Mouse (Mus musculus) heart, postnatal 0 days (tissue): ENCODE data around the gene Kctd6. TPM values are rescaled to one million over a fixed set of nuclear protein-coding genes. Genes with fewer than 3 reads are reported as not detected.

Experiments used
- ATAC-seq: fragments of 200-750 bp; cut with Nextera tagmentation; 2 replicates; pipeline ENCODE4 v1.8.0; 2017; ENCODE audit warnings: low read depth, moderate number of reproducible peaks, moderate library complexity; ENCODE audit not compliant: insufficient read depth
- DNase-seq: peaks from one replicate; pipeline ENCODE4 v3.0.0-alpha.2; 2016; ENCODE audit warnings: low spot score
- H3K27ac ChIP-seq: fragments of 300-500 bp; sonication (generic); 2 replicates; pipeline ENCODE4 v1.5.1; 2014; ENCODE audit warnings: low read depth, mild to moderate bottlenecking
- H3K27me3 ChIP-seq: fragments of 300-500 bp; sonication (generic); 2 replicates; pipeline ENCODE4 v1.6.1; 2014; ENCODE audit warnings: low read length, mixed read lengths; ENCODE audit not compliant: control insufficient read depth, insufficient read depth
- H3K36me3 ChIP-seq: fragments of 300-500 bp; sonication (generic); replicated peaks from 2 replicates; pipeline ENCODE4 v1.6.1; 2014; ENCODE audit warnings: low read length, mixed read lengths; ENCODE audit not compliant: control insufficient read depth, insufficient read depth
- H3K4me1 ChIP-seq: fragments of 300-500 bp; sonication (generic); 2 replicates; pipeline ENCODE4 v1.6.1; 2014; ENCODE audit warnings: antibody characterized with exemption; ENCODE audit not compliant: control insufficient read depth, insufficient read depth
- H3K4me2 ChIP-seq: fragments of 300-500 bp; sonication (generic); 2 replicates; pipeline ENCODE4 v1.6.1; 2014; ENCODE audit warnings: low read depth, mild to moderate bottlenecking, low read length, moderate library complexity
- H3K4me3 ChIP-seq: fragments of 300-500 bp; sonication (generic); 2 replicates; pipeline ENCODE4 v1.5.1; 2014; ENCODE audit warnings: low read depth, low read length
- H3K9ac ChIP-seq: fragments of 300-500 bp; sonication (generic); replicated peaks from 2 replicates; pipeline ENCODE4 v1.6.1; 2014; ENCODE audit warnings: low read depth, low read length, mixed read lengths
- H3K9me3 ChIP-seq: fragments of 300-500 bp; sonication (generic); replicated peaks from 2 replicates; pipeline ENCODE4 v1.6.1; 2016; ENCODE audit warnings: low read length; ENCODE audit not compliant: control insufficient read depth
- CTCF ChIP-seq: IDR thresholded peaks from 2 replicates; pipeline ENCODE4 v1.5.1; 2016; ENCODE audit warnings: antibody characterized with exemption, control low read depth, low read depth
- EP300 ChIP-seq: IDR thresholded peaks from 2 replicates; pipeline ENCODE4 v1.6.1; 2016; ENCODE audit warnings: antibody characterized with exemption, low read depth
- WGBS: fragments of 180-500 bp; shearing (Covaris S2); extraction: QIAGEN DNeasy Blood & Tissue Kit; methylation state at CpG from one replicate; pipeline ENCODE4 v1.1.7; 2014; 5-methylcytosine and 5-hydroxymethylcytosine counted together
- polyA plus RNA-seq: library from polyadenylated mRNA; unstranded; fragments of >200 nt; fragmentation: Nextera tagmentation; extraction: Ambion mirVana; gene quantifications from 2 replicates; pipeline ENCODE4 v1.2.1, GENCODE M21; 2015
- total RNA-seq: library from RNA; depleted of rRNA; stranded (reverse); fragments of >200 nt; gene quantifications from 2 replicates; pipeline ENCODE4 v1.2.3, GENCODE M21; 2014; ENCODE audit warnings: low replicate concordance

Kctd6 gene
- total and polyA plus RNA-seq, 2 experiments from 2014 or later, result 7.9 to 12.6 TPM

DNA sequence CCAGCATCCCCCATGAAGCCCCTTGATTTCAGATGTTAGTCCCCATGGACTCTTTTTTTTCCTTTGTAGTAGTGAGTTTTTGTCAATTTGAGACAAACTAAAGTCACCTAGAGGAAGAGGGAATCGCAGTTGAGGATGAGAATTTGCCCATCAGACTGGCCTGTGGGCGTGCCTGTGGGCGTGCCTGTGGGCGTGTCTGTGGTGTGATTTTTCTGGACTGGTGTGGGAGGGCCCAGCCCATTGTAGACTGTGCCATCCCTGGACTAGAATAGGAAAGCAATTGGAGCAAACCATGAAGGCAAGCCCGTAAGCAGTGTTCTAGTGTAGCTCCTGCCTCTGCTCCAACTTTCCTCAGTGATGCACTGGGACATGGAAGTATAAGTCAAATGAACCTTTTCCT, 37.7 kb upstream of the Kctd6 start:
- Histone ChIP-seq H3K27ac (no peak overlapping the region), H3K27me3 (no peaks in the 10 kb centered on the region), H3K36me3 (no peaks in the 10 kb centered on the region), H3K9ac (no peak overlapping the region), H3K4me2 (no peak overlapping the region), H3K4me1 (peaks cover 7% of the 10 kb centered on the region; the same call in 1 of the 2 replicates), H3K4me3 (no peak overlapping the region), H3K9me3 (no peaks in the 10 kb centered on the region)
- WGBS, result 64% methylated on average over 5 of the region's 5 CpGs
- DNase-seq (no peak), ATAC-seq (no peak)
- TF ChIP-seq EP300 (no peak), CTCF (no peak)

DNA sequence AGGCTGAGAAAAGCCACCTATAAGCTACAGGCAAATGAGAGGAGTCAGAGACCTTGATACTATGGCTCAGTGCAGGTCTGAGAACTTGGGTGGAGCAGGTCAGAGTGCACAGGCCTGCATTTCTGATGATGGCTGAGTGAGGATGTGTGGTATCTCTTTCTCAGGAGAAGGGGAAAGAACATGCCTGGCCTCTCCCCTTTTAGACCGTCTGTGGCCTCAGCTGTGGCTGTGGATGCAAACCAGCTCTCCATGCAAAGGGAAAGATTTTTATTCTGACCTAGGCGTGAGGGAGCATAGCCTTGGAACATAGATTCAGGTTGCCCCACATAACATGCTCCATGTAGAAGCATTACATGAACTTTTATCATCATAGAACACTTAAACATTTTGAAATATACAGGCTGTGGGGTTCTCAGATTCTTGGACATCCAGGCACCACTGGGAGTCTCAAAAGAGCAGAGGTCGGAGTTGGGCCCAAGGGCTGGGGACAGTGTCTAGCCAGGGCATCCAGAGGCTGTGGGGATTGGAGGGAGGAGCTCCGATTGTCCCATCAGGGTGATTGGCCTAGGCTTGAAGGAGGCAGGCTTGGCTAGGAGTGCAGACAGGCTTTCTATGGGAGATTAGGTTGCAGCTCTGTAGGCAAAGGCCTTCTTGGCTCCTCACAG, 33.4 kb upstream of the Kctd6 start:
- Histone ChIP-seq H3K9me3 (no peaks in the 10 kb centered on the region; the same call in 1 of the 2 replicates), H3K4me3 (no peak overlapping the region), H3K36me3 (no peaks in the 10 kb centered on the region), H3K9ac (no peak overlapping the region), H3K4me1 (no peaks in the 10 kb centered on the region), H3K27me3 (no peaks in the 10 kb centered on the region), H3K4me2 (no peak overlapping the region), H3K27ac (no peak overlapping the region)
- WGBS, result 62% methylated on average over 4 of the region's 4 CpGs
- DNase-seq, result no peak
- no peak for ATAC-seq
- no peak for TF ChIP-seq CTCF
- TF ChIP-seq EP300, result no peak

DNA sequence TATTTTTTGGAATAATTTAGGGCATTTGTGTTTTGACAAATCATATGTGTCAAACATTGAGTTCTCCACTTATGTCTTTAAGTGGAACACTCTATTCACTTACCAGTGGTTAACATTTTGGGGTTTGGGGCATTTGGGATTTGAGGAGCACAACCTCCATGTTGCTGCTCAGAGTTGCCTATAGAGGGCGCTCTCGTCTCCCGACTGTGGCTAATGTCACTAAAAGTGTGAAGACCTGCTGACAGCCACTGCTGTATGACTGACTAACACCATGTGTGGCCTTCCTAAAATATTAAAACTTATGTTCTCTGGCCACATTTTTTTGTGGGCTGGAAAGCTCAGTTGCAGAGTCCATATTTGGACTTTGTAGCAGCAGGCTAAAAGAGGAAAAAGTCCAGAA, 30.6 kb upstream of the Kctd6 start:
- Histone ChIP-seq H3K9me3 (no peaks in the 10 kb centered on the region; the same call in 1 of the 2 replicates), H3K4me2 (no peak overlapping the region), H3K27ac (no peak overlapping the region), H3K27me3 (no peaks in the 10 kb centered on the region), H3K4me1 (no peaks in the 10 kb centered on the region), H3K36me3 (no peaks in the 10 kb centered on the region), H3K4me3 (no peak overlapping the region), H3K9ac (no peak overlapping the region)
- peak; percentile 22 for TF ChIP-seq CTCF
- no peak for TF ChIP-seq EP300
- ATAC-seq, result no peak
- WGBS, result 63% methylated on average over 3 of the region's 3 CpGs
- DNase-seq, result no peak

DNA sequence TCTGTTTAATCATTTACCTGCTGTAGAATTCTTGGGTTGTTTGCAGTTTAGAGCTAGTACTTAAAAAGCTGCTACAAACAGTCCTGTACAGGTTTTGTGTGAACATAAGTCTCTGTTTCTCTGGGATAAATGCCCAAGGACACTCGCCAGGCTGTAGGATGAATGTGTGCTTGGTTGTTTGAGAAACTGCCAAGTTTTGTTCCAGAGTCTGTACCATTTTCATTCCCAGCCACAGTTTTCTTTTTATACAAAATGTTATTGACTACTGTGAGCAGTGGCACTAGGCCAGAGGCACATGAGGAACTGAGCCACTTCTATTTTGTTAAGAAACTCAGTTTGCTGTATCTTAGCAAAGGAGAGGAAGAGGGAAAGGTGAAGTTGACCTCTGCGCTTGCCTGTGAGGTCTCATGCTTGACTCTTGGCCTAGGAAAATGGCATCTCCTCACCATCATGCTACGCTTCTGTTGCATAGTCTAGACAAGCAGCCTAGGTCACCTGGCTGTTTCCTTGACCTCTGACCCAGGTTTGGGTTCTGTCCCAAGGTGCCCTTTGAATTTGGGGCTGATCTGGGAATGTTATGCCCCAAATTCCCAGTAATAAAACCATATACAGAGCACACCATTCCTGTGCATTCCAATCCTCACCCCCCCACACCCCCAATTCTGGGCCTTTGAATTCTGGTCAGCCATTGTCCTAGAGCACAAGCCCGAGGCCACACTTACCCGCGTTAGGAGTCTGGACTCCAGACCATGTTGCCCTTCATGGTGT, 27.5 kb upstream of the Kctd6 start:
- Histone ChIP-seq H3K9me3 (no peaks in the 10 kb centered on the region; the same call in 1 of the 2 replicates), H3K4me1 (no peaks in the 10 kb centered on the region), H3K27ac (no peak overlapping the region), H3K36me3 (no peaks in the 10 kb centered on the region), H3K4me2 (no peak overlapping the region), H3K4me3 (no peak overlapping the region), H3K9ac (no peak overlapping the region), H3K27me3 (no peaks in the 10 kb centered on the region)
- 85% methylated on average over 6 of the region's 6 CpGs for WGBS
- no peak for DNase-seq
- ATAC-seq, result no peak
- TF ChIP-seq EP300, result no peak
- no peak for TF ChIP-seq CTCF

DNA sequence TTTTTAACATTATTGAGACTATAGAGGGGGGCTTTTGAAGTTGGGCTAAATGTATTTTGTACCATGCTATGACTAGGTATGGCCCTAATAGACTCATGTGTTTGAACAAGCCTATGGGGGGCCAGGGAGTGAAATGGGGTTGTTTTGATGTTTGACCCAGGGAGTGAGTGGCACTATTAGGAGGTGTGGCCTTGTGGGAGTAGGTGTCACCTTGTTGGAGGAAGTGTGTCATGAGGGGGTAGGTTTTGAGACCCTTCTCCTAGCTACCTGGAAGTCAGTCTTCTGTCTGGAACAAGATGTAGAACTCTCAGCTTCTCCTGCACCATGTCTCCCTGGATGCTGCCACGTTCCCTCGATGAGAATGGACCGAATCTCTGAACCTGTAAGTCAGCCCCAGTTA, 23.4 kb upstream of the Kctd6 start:
- Histone ChIP-seq H3K27ac (no peak overlapping the region), H3K4me3 (no peak overlapping the region)
- 84% methylated on average over 3 of the region's 3 CpGs for WGBS

More for the DNA sequence above, 23.4 kb upstream of the Kctd6 start:
- Histone ChIP-seq H3K36me3 (no peaks in the 10 kb centered on the region), H3K4me2 (no peak overlapping the region), H3K27me3 (no peaks in the 10 kb centered on the region), H3K9ac (no peak overlapping the region), H3K9me3 (no peaks in the 10 kb centered on the region), H3K4me1 (no peaks in the 10 kb centered on the region)
- no peak for TF ChIP-seq EP300
- TF ChIP-seq CTCF, result no peak
- ATAC-seq, result no peak
- no peak for DNase-seq
